Mouse (Mus musculus) ES-Bruce4 (cell line): Measurements from ENCODE around the gene Acer3. TPM values are rescaled to one million over a fixed set of nuclear protein-coding genes. Genes with fewer than 3 reads are reported as not detected.
A peak's percentile ranks its signal among the peaks of the same experiment; 100 is the strongest.

Experiments
- H3K27ac ChIP-seq: 2 replicates; pipeline ENCODE4 v1.5.1; 2012; ENCODE audit warnings: low read length, inconsistent platforms; ENCODE audit not compliant: insufficient read depth
- H3K27me3 ChIP-seq: 2 replicates; pipeline ENCODE4 v1.6.1; 2012; ENCODE audit warnings: mild to moderate bottlenecking, low read length, inconsistent platforms; ENCODE audit not compliant: control insufficient read depth, poor library complexity, insufficient read depth, severe bottlenecking
- H3K36me3 ChIP-seq: 2 replicates; pipeline ENCODE4 v1.6.1; 2012; ENCODE audit warnings: inconsistent platforms, mild to moderate bottlenecking, low read length, moderate library complexity; ENCODE audit not compliant: control insufficient read depth, poor library complexity, insufficient read depth, severe bottlenecking
- H3K4me1 ChIP-seq: one replicate; pipeline ENCODE4 v1.8.1; 2011; ENCODE audit warnings: low read length; ENCODE audit not compliant: control insufficient read depth, insufficient read depth
- H3K4me3 ChIP-seq: 2 replicates; pipeline ENCODE4 v1.5.1; 2011; ENCODE audit warnings: low read depth, mild to moderate bottlenecking, low read length
- H3K9ac ChIP-seq: 2 replicates; pipeline ENCODE4 v1.6.1; 2012; ENCODE audit warnings: low read depth, mild to moderate bottlenecking, inconsistent platforms; ENCODE audit not compliant: poor library complexity, severe bottlenecking
- H3K9me3 ChIP-seq: replicated peaks from 2 replicates; pipeline ENCODE4 v1.6.1; 2012; ENCODE audit warnings: mild to moderate bottlenecking, low read length, inconsistent platforms; ENCODE audit not compliant: control insufficient read depth, poor library complexity, insufficient read depth, severe bottlenecking
- CTCF ChIP-seq: IDR thresholded peaks from one replicate; pipeline ENCODE4 v1.8.1; 2011; ENCODE audit warnings: low read depth, low read length
- EP300 ChIP-seq: IDR thresholded peaks from 2 replicates; pipeline ENCODE4 v1.6.1; 2011; ENCODE audit warnings: low read depth, low read length; ENCODE audit not compliant: insufficient read depth
- POLR2A ChIP-seq: IDR thresholded peaks from one replicate; pipeline ENCODE4 v1.8.1; 2011; ENCODE audit warnings: low read length; ENCODE audit not compliant: insufficient read depth
- polyA plus RNA-seq: library from polyadenylated mRNA; stranded (reverse); fragments of >200 nt; gene quantifications from 2 replicates; pipeline ENCODE4 v1.2.4, GENCODE M21; 2011; ENCODE audit warnings: low read depth; ENCODE audit not compliant: missing spikeins, insufficient read depth, insufficient read length

Gene Acer3
- polyA plus RNA-seq, 1 experiment, result 18.4 TPM

DNA sequence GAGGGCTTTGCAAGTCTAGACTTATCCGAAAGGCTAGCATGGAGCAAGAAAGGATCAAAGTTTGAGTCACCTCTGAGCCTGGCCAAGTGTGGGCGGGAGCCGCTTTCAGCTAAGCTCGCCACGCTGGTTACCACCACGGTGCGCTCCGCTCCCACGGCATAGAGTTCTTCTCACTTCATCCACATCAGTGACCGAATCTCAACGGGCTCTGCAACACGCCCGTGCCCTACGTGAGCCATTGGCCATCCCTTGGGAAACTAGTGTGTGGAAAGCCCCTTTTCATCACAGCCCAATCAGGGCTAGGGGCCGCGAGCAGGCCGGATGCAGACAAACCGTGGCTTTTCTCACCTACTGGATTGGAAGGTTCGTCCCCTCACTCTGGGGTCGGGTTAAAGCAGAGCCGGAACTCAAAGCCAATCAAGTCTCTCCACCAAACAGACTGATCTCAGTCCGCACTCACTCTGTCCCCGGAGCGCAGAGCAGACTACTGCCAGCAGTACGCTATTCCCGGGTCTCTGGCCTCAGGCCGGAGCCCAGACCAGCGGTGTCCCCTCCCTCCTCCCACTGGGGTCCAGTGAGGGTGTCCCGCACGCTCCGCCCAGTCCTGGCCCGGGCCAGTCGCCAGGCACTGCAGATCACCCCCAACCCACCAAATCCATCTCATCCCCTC lies 39.1 kb upstream of the Acer3 start:
- Histone ChIP-seq H3K36me3 (no peaks in the 10 kb centered on the region), H3K4me1 (no peaks in the 10 kb centered on the region), H3K4me3 (peak overlapping the region; percentile 86), H3K9me3 (0 out of 2 replicates have a peak, but pooled peaks cover 3% of the 10 kb centered on the region), H3K27me3 (no peaks in the 10 kb centered on the region), H3K27ac (peak overlapping the region; percentile 20), H3K9ac (peak overlapping the region; percentile 74)
- TF ChIP-seq EP300 (no peak), POLR2A (no peak)

DNA sequence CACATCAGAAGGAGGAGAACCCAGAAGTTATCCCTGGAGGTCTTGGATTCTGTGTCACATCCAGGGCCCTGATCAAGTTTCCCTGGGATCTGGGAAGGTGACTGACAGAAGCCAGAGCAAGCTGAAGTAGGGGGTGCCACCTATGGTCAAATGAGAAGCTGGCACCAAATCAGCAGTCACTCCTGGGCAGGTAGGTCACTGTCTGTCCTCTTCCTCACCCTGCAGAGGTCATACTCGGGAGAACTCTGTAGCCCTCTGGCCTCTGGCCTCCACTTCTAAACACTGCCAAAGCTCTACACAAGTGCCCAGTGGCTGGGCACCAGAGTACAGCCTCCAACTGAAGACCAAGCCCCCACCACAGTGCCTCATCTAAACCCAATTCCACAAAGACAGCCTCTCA lies 37.0 kb upstream of the Acer3 start:
- TF ChIP-seq CTCF (no peak), EP300 (no peak), POLR2A (no peak)
- H3K27me3 ChIP-seq, result no peaks in the 10 kb centered on the region
- no peak overlapping the region for H3K4me3 ChIP-seq
- no peaks in the 10 kb centered on the region for H3K36me3 ChIP-seq
- no peak overlapping the region for H3K9ac ChIP-seq
- no peaks in the 10 kb centered on the region for H3K4me1 ChIP-seq
- no peak overlapping the region for H3K27ac ChIP-seq
- H3K9me3 ChIP-seq, result no peaks in the 10 kb centered on the region

DNA sequence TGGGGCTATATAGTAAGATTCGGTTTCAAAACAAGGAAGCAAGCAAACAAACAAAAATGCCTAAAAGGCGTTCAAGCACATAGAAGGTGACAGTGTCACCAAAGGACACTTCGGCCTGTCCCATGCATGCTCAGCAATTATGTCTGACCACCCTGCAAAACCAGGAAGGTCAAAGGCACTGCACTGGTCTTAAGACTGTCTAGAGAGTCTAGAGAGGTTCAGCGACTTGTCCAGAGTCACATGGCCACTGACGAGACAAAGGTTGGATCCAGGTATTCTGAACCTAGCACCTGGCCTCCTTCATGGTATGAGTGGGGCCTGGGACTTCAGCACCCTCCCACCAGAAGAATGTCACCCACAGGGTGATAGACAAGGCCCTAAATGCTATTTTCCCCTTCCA lies 36.3 kb upstream of the Acer3 start:
- no peaks in the 10 kb centered on the region for H3K9me3 ChIP-seq
- no peaks in the 10 kb centered on the region for H3K27me3 ChIP-seq
- TF ChIP-seq CTCF, result no peak
- no peak for TF ChIP-seq EP300
- no peak for TF ChIP-seq POLR2A
- no peak overlapping the region for H3K27ac ChIP-seq
- no peaks in the 10 kb centered on the region for H3K4me1 ChIP-seq
- H3K9ac ChIP-seq, result no peak overlapping the region
- H3K4me3 ChIP-seq, result no peak overlapping the region
- no peaks in the 10 kb centered on the region for H3K36me3 ChIP-seq

DNA sequence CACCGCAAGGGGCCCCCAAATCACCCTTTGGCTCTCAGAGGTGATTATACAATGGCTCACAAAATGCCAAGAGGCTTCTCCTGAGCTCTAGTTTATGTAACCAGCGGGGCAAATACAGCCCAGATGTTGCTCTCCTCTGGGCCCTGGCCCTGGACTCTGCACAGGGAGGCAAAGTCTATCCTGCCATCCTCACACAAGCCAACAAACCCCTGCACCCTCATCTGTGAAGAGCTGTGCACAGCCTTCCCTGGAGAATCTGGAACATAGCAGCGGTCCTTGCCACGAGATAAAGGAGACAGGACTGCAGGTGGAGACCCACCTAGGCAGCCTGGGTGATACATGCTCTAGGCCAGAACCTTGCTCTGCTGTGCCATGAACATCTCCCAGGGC lies 33.9 kb upstream of the Acer3 start:
- no peaks in the 10 kb centered on the region for H3K36me3 ChIP-seq
- TF ChIP-seq POLR2A, result no peak
- no peak for TF ChIP-seq CTCF
- no peak for TF ChIP-seq EP300
- no peaks in the 10 kb centered on the region for H3K4me1 ChIP-seq
- no peaks in the 10 kb centered on the region for H3K27me3 ChIP-seq
- H3K9me3 ChIP-seq, result no peaks in the 10 kb centered on the region
- H3K4me3 ChIP-seq, result no peak overlapping the region
- H3K9ac ChIP-seq, result no peak overlapping the region
- H3K27ac ChIP-seq, result no peak overlapping the region

DNA sequence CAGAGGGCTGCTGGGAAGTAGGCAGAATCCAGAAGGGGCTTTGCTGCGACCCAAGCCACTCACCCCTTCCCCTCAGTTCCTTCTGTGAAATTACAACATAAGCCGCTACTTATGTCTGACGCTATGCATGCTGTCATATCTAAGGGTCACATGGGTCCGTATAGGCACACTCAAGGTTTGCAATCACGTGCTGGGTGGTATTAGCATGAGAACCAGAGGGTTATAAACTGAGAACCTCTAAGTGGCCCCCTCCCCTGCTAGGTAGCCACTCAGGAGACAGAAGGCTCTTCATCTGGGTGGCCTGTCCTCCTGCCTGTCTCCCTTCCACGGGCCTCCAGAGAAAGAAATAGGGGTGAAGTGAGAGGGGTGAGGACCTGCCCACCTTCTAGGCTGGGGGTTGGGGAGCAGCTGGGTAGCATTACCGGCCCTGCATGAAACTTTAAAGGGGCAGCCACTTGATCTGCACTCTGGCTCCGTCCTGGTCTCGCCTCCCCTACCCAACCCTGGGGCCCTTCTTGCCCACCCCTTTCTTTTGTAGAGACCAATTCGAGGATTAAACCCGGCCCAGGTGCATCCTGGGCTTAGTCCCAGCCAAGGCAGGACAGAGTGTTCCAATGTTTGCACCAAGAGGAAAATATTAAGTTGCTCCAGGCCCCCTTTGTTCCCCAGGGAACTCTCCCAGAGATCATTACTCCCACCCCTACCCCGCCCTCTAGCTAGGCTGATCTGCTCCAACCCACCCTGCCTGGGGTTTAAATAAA lies 33.3 kb upstream of the Acer3 start:
- H3K27ac ChIP-seq, result no peak overlapping the region
- TF ChIP-seq EP300 (no peak), CTCF (no peak), POLR2A (no peak)
- no peaks in the 10 kb centered on the region for H3K4me1 ChIP-seq
- H3K36me3 ChIP-seq, result no peaks in the 10 kb centered on the region
- H3K9ac ChIP-seq, result no peak overlapping the region
- no peaks in the 10 kb centered on the region for H3K9me3 ChIP-seq
- no peaks in the 10 kb centered on the region for H3K27me3 ChIP-seq
- no peak overlapping the region for H3K4me3 ChIP-seq

DNA sequence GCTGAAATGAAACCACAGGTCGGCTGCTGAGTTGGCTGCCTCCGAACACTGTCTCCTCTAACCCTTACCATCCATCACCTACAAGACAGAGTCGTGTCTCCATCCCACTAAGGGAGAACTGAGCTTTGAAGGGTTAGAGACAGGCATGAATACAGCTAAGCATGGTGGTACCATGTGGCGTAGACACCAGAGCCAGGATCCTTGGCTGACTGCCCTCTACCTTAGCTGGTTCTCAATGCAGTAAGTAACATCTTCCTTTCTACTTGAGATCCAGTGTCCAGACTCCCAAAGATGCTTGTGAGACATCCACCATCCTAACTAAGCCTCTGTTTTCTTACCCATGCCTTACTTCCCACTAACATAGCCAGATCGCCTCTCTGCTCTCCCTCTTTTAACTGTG lies 32.6 kb upstream of the Acer3 start:
- no peaks in the 10 kb centered on the region for H3K4me1 ChIP-seq
- no peaks in the 10 kb centered on the region for H3K27me3 ChIP-seq
- no peak for TF ChIP-seq POLR2A
- TF ChIP-seq CTCF, result no peak
- no peak for TF ChIP-seq EP300
- H3K4me3 ChIP-seq, result no peak overlapping the region
- no peaks in the 10 kb centered on the region for H3K9me3 ChIP-seq
- H3K27ac ChIP-seq, result no peak overlapping the region
- no peak overlapping the region for H3K9ac ChIP-seq
- H3K36me3 ChIP-seq, result no peaks in the 10 kb centered on the region
